In the genomic region with DNA sequence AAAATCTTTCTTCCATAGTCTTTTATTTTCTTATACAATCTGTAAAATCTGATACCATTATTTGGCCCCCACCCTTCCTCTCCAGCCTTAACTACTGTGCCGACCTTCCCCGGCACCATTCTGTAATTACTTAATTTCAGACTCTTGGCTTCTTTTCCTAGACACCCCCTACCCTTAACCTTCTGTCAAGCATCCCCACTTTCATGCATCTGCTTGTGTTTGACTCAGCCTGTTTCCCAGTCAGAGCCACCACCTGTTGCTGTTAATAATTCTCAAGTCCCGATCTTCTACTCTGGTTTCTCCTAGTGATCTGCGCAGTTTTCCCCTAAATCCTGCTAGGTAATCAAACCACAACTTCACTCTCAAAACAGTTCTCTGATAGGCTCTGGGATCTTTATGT, we compare ENCODE assay signal across 23 mouse cellular contexts.
DNase-seq lines count a peak whose midpoint lies in the region; ATAC-seq and TF ChIP-seq lines count a peak whose summit lies in the region.
"Had no signal": no experiment of that assay in that cellular context is flagged by ENCODE, and none has a peak within 500 bp of the region (broad histone marks: within the 10 kb centered on the region; RNA-seq: fewer than 3 reads in every experiment).

No protein-coding gene starts in this region.

- no peak overlapping the region for H3K4me2 ChIP-seq in embryonic facial prominence, embryonic 14.5 days (ENCODE audit: low read depth, low read length)
- no peak overlapping the region for H3K4me2 ChIP-seq in hindbrain, postnatal 0 days (ENCODE audit: low read depth, low read length)
- H3K4me2 ChIP-seq: embryonic facial prominence, embryonic 12.5 days; forebrain, embryonic 15.5 days; heart, embryonic 11.5 days; heart, embryonic 15.5 days; hindbrain, embryonic 15.5 days had no signal

- no peaks in the 10 kb centered on the region for H3K36me3 ChIP-seq in embryonic facial prominence, embryonic 14.5 days (ENCODE audit: control insufficient read depth, insufficient read depth, low read length)
- no peaks in the 10 kb centered on the region for H3K36me3 ChIP-seq in embryonic facial prominence, embryonic 10.5 days (replicated peaks)
- no peaks in the 10 kb centered on the region for H3K36me3 ChIP-seq in hindbrain, postnatal 0 days (ENCODE audit: insufficient read depth, low read length)
- no peaks in the 10 kb centered on the region for H3K36me3 ChIP-seq in hindbrain, embryonic 10.5 days
- H3K36me3 ChIP-seq: embryonic facial prominence, embryonic 12.5 days; forebrain, embryonic 15.5 days; G1E; heart, embryonic 15.5 days; hindbrain, embryonic 15.5 days had no signal

- no peak for TF ChIP-seq CTCF in cerebellum, adult 2 months (IDR thresholded peaks at IDR 0.05; ENCODE audit: borderline replicate concordance, insufficient read depth, low read depth, low read length)
- TF ChIP-seq CTCF in hindbrain, postnatal 0 days (IDR thresholded peaks at IDR 0.05; ENCODE audit: low read depth) = no peak
- TF ChIP-seq CTCF in brain, embryonic 14.5 days (IDR thresholded peaks at IDR 0.05; ENCODE audit: borderline replicate concordance, extremely low read depth, insufficient read depth, insufficient read length) = no peak

- no peak overlapping the region for H3K4me3 ChIP-seq in cerebellum, adult 2 months (replicated peaks; ENCODE audit: insufficient read depth, low read depth, low read length)
- H3K4me3 ChIP-seq in embryonic facial prominence, embryonic 14.5 days (ENCODE audit: low read depth, low read length) = no peak overlapping the region
- no peak overlapping the region for H3K4me3 ChIP-seq in embryonic facial prominence, embryonic 10.5 days
- H3K4me3 ChIP-seq in hindbrain, postnatal 0 days (ENCODE audit: low read length) = no peak overlapping the region
- no peak overlapping the region for H3K4me3 ChIP-seq in hindbrain, embryonic 10.5 days
- H3K4me3 ChIP-seq: embryonic facial prominence, embryonic 12.5 days; forebrain, embryonic 15.5 days; heart, adult 2 months; heart, embryonic 15.5 days; hindbrain, embryonic 15.5 days had no signal

- H3K27me3 ChIP-seq in cerebellum, adult 2 months (ENCODE audit: control insufficient read depth, insufficient read depth, low read length) = no peaks in the 10 kb centered on the region
- no peaks in the 10 kb centered on the region for H3K27me3 ChIP-seq in embryonic facial prominence, embryonic 14.5 days (replicated peaks; ENCODE audit: control insufficient read depth, insufficient read depth, low read length)
- no peaks in the 10 kb centered on the region for H3K27me3 ChIP-seq in embryonic facial prominence, embryonic 10.5 days (replicated peaks; ENCODE audit: low read depth, poor library complexity, severe bottlenecking)
- no peaks in the 10 kb centered on the region for H3K27me3 ChIP-seq in hindbrain, postnatal 0 days (ENCODE audit: insufficient read depth, low read length)
- no peaks in the 10 kb centered on the region for H3K27me3 ChIP-seq in hindbrain, embryonic 10.5 days (ENCODE audit: insufficient read depth, poor library complexity, severe bottlenecking)
- H3K27me3 ChIP-seq: embryonic facial prominence, embryonic 12.5 days; forebrain, embryonic 15.5 days; heart, embryonic 15.5 days; hindbrain, embryonic 15.5 days had no signal

- DNase-seq in cerebellum, postnatal 10 days = peak; percentile 71 to 72
- DNase-seq in cerebellum, adult 2 months = no peak
- DNase-seq in embryonic facial prominence, embryonic 14.5 days (ENCODE audit: low spot score) = peak; percentile 14
- DNase-seq in embryonic facial prominence, embryonic 10.5 days (ENCODE audit: low spot score) = no peak
- DNase-seq in hindbrain, postnatal 0 days (ENCODE audit: low spot score) = peak; percentile 61
- DNase-seq in hindbrain, embryonic 10.5 days (ENCODE audit: low spot score) = no peak
- peak; percentile 37 for DNase-seq in brain, embryonic 14.5 days (ENCODE audit: low read depth)
- DNase-seq: adrenal gland, adult 8-10 months; adrenal gland, postnatal 36 days; B cell, adult 2 months; cerebellum, adult 11 months; cerebellum, adult 9-11 months; gastrocnemius, postnatal 14 days; heart, adult 2 months; heart, postnatal 14 days; kidney, adult 11 months had no signal

- TF ChIP-seq POLR2A in cerebellum, adult 2 months (IDR thresholded peaks at IDR 0.05; ENCODE audit: borderline replicate concordance, insufficient read depth, low read length) = no peak
- no peak for TF ChIP-seq POLR2A in brain, embryonic 14.5 days (IDR thresholded peaks at IDR 0.05; ENCODE audit: borderline replicate concordance, extremely low read depth, insufficient read depth, insufficient read length, poor library complexity, severe bottlenecking)

- no peak overlapping the region for H3K9ac ChIP-seq in embryonic facial prominence, embryonic 14.5 days (ENCODE audit: low read depth, low read length)
- H3K9ac ChIP-seq in hindbrain, postnatal 0 days (replicated peaks; ENCODE audit: low read length) = no peak overlapping the region
- H3K9ac ChIP-seq: embryonic facial prominence, embryonic 12.5 days; forebrain, embryonic 15.5 days; heart, embryonic 15.5 days; hindbrain, embryonic 15.5 days had no signal

- no peak for ATAC-seq in embryonic facial prominence, embryonic 14.5 days (ENCODE audit: low read depth)
- ATAC-seq in hindbrain, postnatal 0 days = peak; percentile 63; the same call in 1 of the 2 replicates
- ATAC-seq: CD4-positive, CD25-positive, alpha-beta regulatory T cell, adult 4 months; forebrain, embryonic 15.5 days had no signal

- 58% methylated on average over 4 of the region's 4 CpGs for WGBS in cerebellum, adult 2 months
- 65% methylated on average over 4 of the region's 4 CpGs for WGBS in embryonic facial prominence, embryonic 14.5 days
- WGBS in embryonic facial prominence, embryonic 10.5 days = 76% methylated on average over 4 of the region's 4 CpGs
- WGBS in hindbrain, postnatal 0 days = 67% methylated on average over 4 of the region's 4 CpGs
- WGBS in hindbrain, embryonic 10.5 days = 91% methylated on average over 4 of the region's 4 CpGs

- H3K9me3 ChIP-seq in embryonic facial prominence, embryonic 14.5 days (ENCODE audit: control insufficient read depth, low read length) = no peaks in the 10 kb centered on the region
- H3K9me3 ChIP-seq in embryonic facial prominence, embryonic 10.5 days = no peaks in the 10 kb centered on the region
- H3K9me3 ChIP-seq in hindbrain, postnatal 0 days (ENCODE audit: low read length) = no peaks in the 10 kb centered on the region
- H3K9me3 ChIP-seq in hindbrain, embryonic 10.5 days = no peaks in the 10 kb centered on the region
- H3K9me3 ChIP-seq: embryonic facial prominence, embryonic 12.5 days; forebrain, embryonic 15.5 days; G1E; heart, embryonic 15.5 days; hindbrain, embryonic 15.5 days had no signal

- H3K4me1 ChIP-seq in cerebellum, adult 2 months (ENCODE audit: control insufficient read depth, insufficient read depth, low read length) = peaks cover 5% of the 10 kb centered on the region; the same call in 1 of the 2 replicates
- no peaks in the 10 kb centered on the region for H3K4me1 ChIP-seq in embryonic facial prominence, embryonic 14.5 days (ENCODE audit: control insufficient read depth, insufficient read depth, low read length)
- H3K4me1 ChIP-seq in embryonic facial prominence, embryonic 10.5 days = no peaks in the 10 kb centered on the region
- no peaks in the 10 kb centered on the region for H3K4me1 ChIP-seq in hindbrain, postnatal 0 days (ENCODE audit: insufficient read depth, low read length)
- H3K4me1 ChIP-seq in hindbrain, embryonic 10.5 days (replicated peaks) = no peaks in the 10 kb centered on the region
- H3K4me1 ChIP-seq: embryonic facial prominence, embryonic 12.5 days; forebrain, embryonic 15.5 days; heart, embryonic 15.5 days; hindbrain, embryonic 15.5 days had no signal

- no peak overlapping the region for H3K27ac ChIP-seq in cerebellum, adult 2 months (ENCODE audit: insufficient read depth, low read length)
- no peak overlapping the region for H3K27ac ChIP-seq in embryonic facial prominence, embryonic 14.5 days (replicated peaks; ENCODE audit: low read depth, low read length)
- no peak overlapping the region for H3K27ac ChIP-seq in embryonic facial prominence, embryonic 10.5 days (replicated peaks)
- no peak overlapping the region for H3K27ac ChIP-seq in hindbrain, postnatal 0 days
- no peak overlapping the region for H3K27ac ChIP-seq in hindbrain, embryonic 10.5 days
- H3K27ac ChIP-seq: embryonic facial prominence, embryonic 12.5 days; forebrain, embryonic 15.5 days; heart, adult 2 months; heart, embryonic 15.5 days; hindbrain, embryonic 15.5 days had no signal

Comparison
In these comparisons a context has a peak if more than half of its experiments do, and no peak if none do; other contexts are left out.
1. DNase-seq: peak in cerebellum, postnatal 10 days (2 of 2), embryonic facial prominence, embryonic 14.5 days (single experiment), hindbrain, postnatal 0 days (single experiment) and brain, embryonic 14.5 days (single experiment); none in cerebellum, adult 2 months (0 of 2), embryonic facial prominence, embryonic 10.5 days (single experiment) and hindbrain, embryonic 10.5 days (single experiment).